Mouse (Mus musculus): ENCODE data around the gene Cdhr4.

DNA sequence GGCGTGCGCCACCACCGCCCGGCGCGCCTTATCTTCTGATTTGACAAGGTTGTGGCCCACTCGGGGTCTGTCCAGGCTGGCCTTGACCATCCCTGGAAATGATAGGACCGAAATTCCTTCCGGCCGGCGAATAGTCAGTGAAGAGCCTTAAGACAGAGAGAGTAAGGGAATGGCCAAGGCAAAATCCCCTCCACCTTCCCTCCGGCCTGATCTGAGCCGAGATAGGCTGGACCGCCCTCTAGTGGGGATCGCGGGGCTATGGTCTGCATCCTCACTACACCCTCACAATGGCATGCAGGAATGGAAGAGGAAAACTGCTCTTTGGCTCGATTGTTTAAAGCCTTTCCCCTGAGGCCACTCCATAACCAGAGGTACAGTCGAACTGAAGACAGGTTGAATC lies 5.9 kb upstream of the Cdhr4 start:
- TF ChIP-seq CTCF (IDR thresholded peaks at IDR 0.05; ENCODE audit: borderline replicate concordance, insufficient read depth, low read length), result peak; percentile 89
- no peak for TF ChIP-seq POLR2A (IDR thresholded peaks at IDR 0.05; ENCODE audit: low read depth, low read length)

Measured in embryonic fibroblast, embryonic 13.5 days (primary cell).